Mouse (Mus musculus) megakaryocyte-erythroid progenitor cell, adult 5-6 weeks (primary cell): ENCODE data around the gene Clip4. TPM values are rescaled to one million over a fixed set of nuclear protein-coding genes. Genes with fewer than 3 reads are reported as not detected.

Experiments
- ATAC-seq: replicated peaks from 2 replicates; pipeline ENCODE4 v1.8.0; 2016; ENCODE audit warnings: mild to moderate bottlenecking, inconsistent platforms; ENCODE audit not compliant: severe bottlenecking, poor library complexity, low FRiP score, low TSS enrichment
- total RNA-seq, 2 experiments: library from RNA; stranded (forward) in 1 of 2; stranded (reverse) in 1 of 2; fragments of 200-1000, 215-1000 nt in 1 of 2; fragments of >200 nt in 1 of 2; fragmentation: Nextera tagmentation in 1 of 2; gene quantifications; 2 replicates each; pipeline ENCODE4 v1.2.3; 2014 to 2017

Clip4 gene
- total RNA-seq, 2 experiments from 2014 or later = 2.3 TPM; not detected in 1

- no peak for ATAC-seq
Measured at GRCm38 (mm10) chr17:71869372-71870231, 101.3 kb downstream of the Clip4 start.

GRCm38 (mm10) chr17:71870232-71870621 lies 102.0 kb downstream of the Clip4 start:
- ATAC-seq = no peak

GRCm38 (mm10) chr17:71870641-71871040 lies 102.4 kb downstream of the Clip4 start:
- no peak for ATAC-seq

GRCm38 (mm10) chr17:71871981-71872380 lies 103.7 kb downstream of the Clip4 start:
- no peak for ATAC-seq

DNA sequence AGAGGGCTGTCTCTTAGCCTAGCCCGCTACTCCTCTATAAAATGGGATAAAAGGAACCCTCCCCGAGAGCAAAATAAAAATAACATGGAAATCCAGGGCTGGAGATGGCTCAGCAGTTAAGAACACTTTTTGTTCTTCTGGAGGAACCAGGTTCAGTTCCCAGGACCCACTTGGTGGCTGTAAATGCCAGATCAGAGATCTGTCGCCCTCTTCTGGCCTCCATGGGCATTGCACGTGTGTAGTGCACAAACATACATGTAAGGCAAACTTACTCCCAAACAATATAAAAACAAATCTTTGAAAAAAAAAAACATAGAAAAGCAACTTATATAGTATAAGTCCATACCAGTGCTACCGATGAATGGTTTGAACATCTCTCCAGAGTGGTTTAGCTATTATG lies 104.7 kb downstream of the Clip4 start:
- peak; percentile 61; the same call in 1 of the 2 replicates for ATAC-seq

- ATAC-seq = peak; percentile 52; the same call in 1 of the 2 replicates
Measured at GRCm38 (mm10) chr17:71874077-71874476, 105.8 kb downstream of the Clip4 start.

DNA sequence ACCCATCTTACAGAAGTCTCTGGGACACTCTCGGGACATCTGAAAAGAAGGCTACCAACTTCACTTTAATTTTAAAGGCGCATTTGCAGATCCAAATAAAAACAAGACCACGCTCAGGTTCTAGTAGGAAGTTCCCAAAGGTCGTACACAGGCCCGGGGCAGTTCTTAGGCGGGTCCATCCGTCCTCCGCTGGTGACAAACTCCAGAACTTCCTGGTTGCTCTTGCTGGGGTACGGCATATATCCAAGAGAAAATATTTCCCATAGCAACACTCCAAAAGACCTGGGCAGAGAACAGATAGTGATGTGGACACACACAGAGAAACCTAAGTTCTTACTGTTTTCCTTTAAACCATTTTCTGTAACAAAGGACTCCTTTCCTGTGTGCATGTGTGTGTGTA lies 106.5 kb downstream of the Clip4 start:
- no peak for ATAC-seq

DNA sequence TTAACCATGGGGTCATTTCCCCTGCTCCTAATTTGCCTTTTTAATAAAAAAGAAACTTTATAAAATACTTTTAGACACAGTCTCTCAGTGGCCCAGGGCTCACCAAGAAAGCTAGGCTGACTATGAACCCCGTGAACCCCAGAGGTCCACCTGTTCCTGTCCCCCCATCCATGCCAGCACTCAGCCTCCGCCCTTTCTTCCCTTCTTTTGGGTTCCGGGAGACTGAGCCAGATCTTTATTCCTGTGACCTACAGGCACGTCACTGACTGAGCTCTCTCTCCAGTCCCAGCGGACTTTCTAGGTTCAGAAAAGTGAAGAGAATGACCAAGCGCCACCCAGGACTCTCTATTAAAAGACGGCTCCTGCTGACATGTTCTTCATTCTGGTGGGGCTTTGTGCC lies 107.2 kb downstream of the Clip4 start:
- ATAC-seq = no peak

DNA sequence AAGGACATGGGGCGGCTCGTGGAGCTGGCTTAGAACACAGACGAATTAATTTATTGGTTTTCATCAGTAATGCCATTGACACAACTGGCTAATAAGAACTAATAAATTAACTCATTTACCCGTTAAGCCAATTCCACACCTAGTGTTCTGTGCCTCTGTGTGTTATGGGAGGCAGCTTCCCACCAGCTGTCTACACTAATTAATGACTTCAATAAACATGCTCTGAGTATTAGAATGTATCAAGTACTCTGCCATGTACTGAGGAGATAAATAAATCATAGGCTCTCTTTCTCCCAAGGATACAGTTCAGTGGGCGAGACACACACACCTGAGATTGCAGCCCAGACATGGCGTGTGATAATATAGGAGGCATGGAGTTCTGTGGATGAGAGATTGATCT lies 113.1 kb downstream of the Clip4 start:
- no peak for ATAC-seq

- ATAC-seq = no peak
Measured at GRCm38 (mm10) chr17:71909107-71909506, 140.8 kb downstream of the Clip4 start.

DNA sequence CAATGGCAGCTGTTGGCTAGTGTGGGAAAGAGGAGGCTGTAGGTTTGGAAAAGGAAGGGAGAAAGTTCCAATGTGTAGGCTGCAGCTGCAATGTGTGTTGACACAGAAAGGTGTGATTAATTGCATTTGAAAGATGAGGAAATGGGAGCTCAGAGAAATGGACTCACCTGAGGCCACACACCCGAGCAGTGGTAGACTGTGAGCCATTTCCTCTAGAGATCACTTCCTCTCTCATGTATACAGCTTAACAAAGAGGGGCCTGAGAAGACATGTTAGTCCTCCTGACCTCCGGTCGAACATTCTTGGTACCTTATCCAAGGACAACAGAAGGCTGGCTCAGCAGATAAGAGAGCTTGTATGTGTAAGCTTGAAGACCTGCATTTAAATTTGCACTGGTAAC lies 144.9 kb downstream of the Clip4 start:
- no peak for ATAC-seq

Other genes with a start within 250 kb of the Clip4 start
- 25.1 and 35.8 TPM in 2 replicates for gene Ndc80, start 241.6 kb upstream of the Clip4 start, total RNA-seq (2014; fragmentation: Nextera tagmentation)
- gene Ndc80, start 241.6 kb upstream of the Clip4 start, total RNA-seq (2017) = 73.5 and 83.5 TPM in 2 replicates
- not detected in 2 replicates for gene Spdya, start 216.4 kb upstream of the Clip4 start, total RNA-seq (2014; fragmentation: Nextera tagmentation)
- gene Spdya, start 216.4 kb upstream of the Clip4 start, total RNA-seq (2017) = not detected in 2 replicates
- 147 and 179 TPM in 2 replicates for gene Wdr43, start 152.6 kb upstream of the Clip4 start, total RNA-seq (2014; fragmentation: Nextera tagmentation)
- 483 and 518 TPM in 2 replicates for gene Wdr43, start 152.6 kb upstream of the Clip4 start, total RNA-seq (2017)
- gene Togaram2, start 95.2 kb upstream of the Clip4 start, total RNA-seq (2014; fragmentation: Nextera tagmentation) = not detected in 2 replicates
- gene Togaram2, start 95.2 kb upstream of the Clip4 start, total RNA-seq (2017) = 0.14 TPM in 1 of 2 replicates, not detected in the other
- not detected in 2 replicates for gene Pcare, start 15.6 kb upstream of the Clip4 start, total RNA-seq (2014; fragmentation: Nextera tagmentation)
- gene Pcare, start 15.6 kb upstream of the Clip4 start, total RNA-seq (2017) = not detected in 2 replicates